Mouse (Mus musculus) lung, embryonic 15.5 days (tissue): ENCODE results near the gene Esyt3. TPM values are rescaled to one million over a fixed set of nuclear protein-coding genes. Genes with fewer than 3 reads are reported as not detected.

Experiments used
- ATAC-seq: fragments of 200-750 bp; cut with Nextera tagmentation; 2 replicates; pipeline ENCODE4 v1.8.0; 2017; ENCODE audit warnings: moderate number of reproducible peaks, borderline replicate concordance; ENCODE audit not compliant: low FRiP score, low TSS enrichment; ENCODE audit errors: extremely low read depth
- H3K27ac ChIP-seq: fragments of 300-500 bp; sonication (generic); 2 replicates; pipeline ENCODE4 v1.5.1; 2015; ENCODE audit warnings: moderate library complexity, mild to moderate bottlenecking, inconsistent platforms
- H3K27me3 ChIP-seq: fragments of 300-500 bp; sonication (generic); 2 replicates; pipeline ENCODE4 v1.6.1; 2015; ENCODE audit warnings: inconsistent platforms
- H3K36me3 ChIP-seq: fragments of 300-500 bp; sonication (generic); 2 replicates; pipeline ENCODE4 v1.6.1; 2015; ENCODE audit warnings: inconsistent platforms
- H3K4me1 ChIP-seq: fragments of 300-500 bp; sonication (generic); 2 replicates; pipeline ENCODE4 v1.6.1; 2015; ENCODE audit warnings: inconsistent platforms
- H3K4me2 ChIP-seq: fragments of 300-500 bp; sonication (generic); 2 replicates; pipeline ENCODE4 v1.6.1; 2015; ENCODE audit warnings: inconsistent platforms, mild to moderate bottlenecking, moderate library complexity
- H3K4me3 ChIP-seq: fragments of 300-500 bp; sonication (generic); 2 replicates; pipeline ENCODE4 v1.5.1; 2015; ENCODE audit warnings: mild to moderate bottlenecking, inconsistent platforms
- H3K9ac ChIP-seq: fragments of 300-500 bp; sonication (generic); 2 replicates; pipeline ENCODE4 v1.6.1; 2015; ENCODE audit warnings: inconsistent platforms
- H3K9me3 ChIP-seq: fragments of 300-500 bp; sonication (generic); 2 replicates; pipeline ENCODE4 v1.6.1; 2016; ENCODE audit warnings: inconsistent platforms
- WGBS: fragments of 180-500 bp; shearing (Covaris S2); methylation state at CpG from one replicate; pipeline ENCODE4 v1.1.7; 2015; 5-methylcytosine and 5-hydroxymethylcytosine counted together
- polyA plus RNA-seq: library from polyadenylated mRNA; unstranded; fragments of >200 nt; fragmentation: Nextera tagmentation; extraction: Ambion mirVana; gene quantifications from 2 replicates; pipeline ENCODE4 v1.2.1, GENCODE M21; 2015

The Esyt3 gene
- polyA plus RNA-seq, 1 experiment from 2014 or later = 0.98 TPM

GRCm38 (mm10) chr9:99353390-99353789, 5.0 kb downstream of the Esyt3 start:
- H3K9me3 ChIP-seq = no peaks in the 10 kb centered on the region
- H3K4me2 ChIP-seq = no peak overlapping the region
- no peak for ATAC-seq
- WGBS = 58% methylated on average over 6 of the region's 6 CpGs
- no peak overlapping the region for H3K4me3 ChIP-seq
- H3K9ac ChIP-seq = no peak overlapping the region
- peaks cover 34% of the 10 kb centered on the region for H3K27me3 ChIP-seq
- no peaks in the 10 kb centered on the region for H3K36me3 ChIP-seq
- no peak overlapping the region for H3K27ac ChIP-seq
- H3K4me1 ChIP-seq = peaks cover 10% of the 10 kb centered on the region

- no peak overlapping the region for H3K9ac ChIP-seq
- H3K4me3 ChIP-seq = no peak overlapping the region
- peaks cover 6% of the 10 kb centered on the region for H3K4me1 ChIP-seq
- peaks cover 29% of the 10 kb centered on the region for H3K27me3 ChIP-seq
- no peak overlapping the region for H3K27ac ChIP-seq
- H3K36me3 ChIP-seq = no peaks in the 10 kb centered on the region
- no peak for ATAC-seq
- no peak overlapping the region for H3K4me2 ChIP-seq
- H3K9me3 ChIP-seq = no peaks in the 10 kb centered on the region
- WGBS = 62% methylated on average over 4 of the region's 4 CpGs
These were observed 5.4 kb downstream of the Esyt3 start for GRCm38 (mm10) chr9:99352964-99353363.

GRCm38 (mm10) chr9:99345351-99345792, 13.0 kb downstream of the Esyt3 start:
- ATAC-seq = no peak
- peaks cover 3% of the 10 kb centered on the region; the same call in 1 of the 2 replicates for H3K4me1 ChIP-seq
- no peaks in the 10 kb centered on the region for H3K36me3 ChIP-seq
- no peaks in the 10 kb centered on the region for H3K9me3 ChIP-seq
- no peak overlapping the region for H3K4me2 ChIP-seq
- H3K9ac ChIP-seq = no peak overlapping the region
- H3K27ac ChIP-seq = no peak overlapping the region
- no peaks in the 10 kb centered on the region for H3K27me3 ChIP-seq
- 27% methylated on average over 4 of the region's 4 CpGs for WGBS
- H3K4me3 ChIP-seq = no peak overlapping the region

GRCm38 (mm10) chr9:99341600-99341999, 16.8 kb downstream of the Esyt3 start:
- H3K27ac ChIP-seq = no peak overlapping the region
- no peaks in the 10 kb centered on the region for H3K36me3 ChIP-seq
- no peaks in the 10 kb centered on the region for H3K27me3 ChIP-seq
- WGBS = 23% methylated on average over 3 of the region's 3 CpGs
- no peak overlapping the region for H3K4me2 ChIP-seq
- no peak overlapping the region for H3K4me3 ChIP-seq
- H3K9me3 ChIP-seq = no peaks in the 10 kb centered on the region
- no peak for ATAC-seq
- peaks cover 3% of the 10 kb centered on the region; the same call in 1 of the 2 replicates for H3K4me1 ChIP-seq
- no peak overlapping the region for H3K9ac ChIP-seq

- Histone ChIP-seq H3K4me1 (0 out of 2 replicates have a peak, but pooled peaks cover under 1% of the 10 kb centered on the region), H3K27me3 (no peaks in the 10 kb centered on the region), H3K4me3 (no peak overlapping the region), H3K4me2 (no peak overlapping the region), H3K36me3 (no peaks in the 10 kb centered on the region), H3K9ac (no peak overlapping the region), H3K27ac (no peak overlapping the region), H3K9me3 (no peaks in the 10 kb centered on the region)
- no peak for ATAC-seq
- WGBS = 77% methylated on average over 12 of the region's 12 CpGs
These were observed 18.2 kb downstream of the Esyt3 start for GRCm38 (mm10) chr9:99340126-99340525.

GRCm38 (mm10) chr9:99339182-99339581, 19.2 kb downstream of the Esyt3 start:
- H3K9me3 ChIP-seq = no peaks in the 10 kb centered on the region
- H3K9ac ChIP-seq = no peak overlapping the region
- no peaks in the 10 kb centered on the region for H3K4me1 ChIP-seq
- H3K36me3 ChIP-seq = no peaks in the 10 kb centered on the region
- H3K4me3 ChIP-seq = no peak overlapping the region
- H3K27me3 ChIP-seq = no peaks in the 10 kb centered on the region
- WGBS = 79% methylated on average over 1 of the region's 1 CpGs
- ATAC-seq = no peak
- no peak overlapping the region for H3K27ac ChIP-seq
- no peak overlapping the region for H3K4me2 ChIP-seq

- ATAC-seq = no peak
- no peak overlapping the region for H3K4me2 ChIP-seq
These were observed 20.1 kb downstream of the Esyt3 start for GRCm38 (mm10) chr9:99338293-99338692.

GRCm38 (mm10) chr9:99336538-99336937, 21.8 kb downstream of the Esyt3 start:
- H3K4me1 ChIP-seq = no peaks in the 10 kb centered on the region
- H3K27ac ChIP-seq = no peak overlapping the region
- no peak for ATAC-seq
- WGBS = 74% methylated on average over 4 of the region's 4 CpGs
- no peak overlapping the region for H3K4me2 ChIP-seq
- H3K9ac ChIP-seq = no peak overlapping the region
- no peaks in the 10 kb centered on the region for H3K27me3 ChIP-seq
- no peaks in the 10 kb centered on the region for H3K36me3 ChIP-seq
- H3K9me3 ChIP-seq = no peaks in the 10 kb centered on the region
- H3K4me3 ChIP-seq = no peak overlapping the region

More at GRCm38 (mm10) chr9:99338293-99338692, 20.1 kb downstream of the Esyt3 start:
- no peaks in the 10 kb centered on the region for H3K27me3 ChIP-seq
- H3K27ac ChIP-seq = no peak overlapping the region
- H3K4me3 ChIP-seq = no peak overlapping the region
- WGBS = 100% methylated on average over 1 of the region's 1 CpGs
- no peak overlapping the region for H3K9ac ChIP-seq
- no peaks in the 10 kb centered on the region for H3K4me1 ChIP-seq
- H3K36me3 ChIP-seq = no peaks in the 10 kb centered on the region
- H3K9me3 ChIP-seq = no peaks in the 10 kb centered on the region

- 30% methylated on average over 4 of the region's 4 CpGs for WGBS
- no peak for ATAC-seq
- no peak overlapping the region for H3K27ac ChIP-seq
- H3K9ac ChIP-seq = no peak overlapping the region
- no peak overlapping the region for H3K4me2 ChIP-seq
- H3K36me3 ChIP-seq = no peaks in the 10 kb centered on the region
- H3K4me1 ChIP-seq = 0 out of 2 replicates have a peak, but pooled peaks cover 17% of the 10 kb centered on the region
- H3K4me3 ChIP-seq = no peak overlapping the region
- H3K9me3 ChIP-seq = no peaks in the 10 kb centered on the region
- no peaks in the 10 kb centered on the region for H3K27me3 ChIP-seq
These were observed 31.5 kb downstream of the Esyt3 start for GRCm38 (mm10) chr9:99326881-99327280.

GRCm38 (mm10) chr9:99325961-99326360, 32.4 kb downstream of the Esyt3 start:
- no peak overlapping the region for H3K4me3 ChIP-seq
- no peaks in the 10 kb centered on the region for H3K27me3 ChIP-seq
- H3K4me2 ChIP-seq = no peak overlapping the region
- H3K4me1 ChIP-seq = 0 out of 2 replicates have a peak, but pooled peaks cover 17% of the 10 kb centered on the region
- H3K9me3 ChIP-seq = no peaks in the 10 kb centered on the region
- H3K36me3 ChIP-seq = no peaks in the 10 kb centered on the region
- no peak overlapping the region for H3K27ac ChIP-seq
- H3K9ac ChIP-seq = no peak overlapping the region
- WGBS = 73% methylated on average over 4 of the region's 4 CpGs
- no peak for ATAC-seq

GRCm38 (mm10) chr9:99325208-99325929, 33.0 kb downstream of the Esyt3 start:
- H3K9ac ChIP-seq = no peak overlapping the region
- no peak overlapping the region; the same call in 1 of the 2 replicates for H3K27ac ChIP-seq
- H3K36me3 ChIP-seq = no peaks in the 10 kb centered on the region
- 0 out of 2 replicates have a peak, but pooled peaks cover 17% of the 10 kb centered on the region for H3K4me1 ChIP-seq
- H3K27me3 ChIP-seq = no peaks in the 10 kb centered on the region
- peak; percentile 48; the same call in 1 of the 2 replicates for ATAC-seq
- WGBS = 58% methylated on average over 7 of the region's 7 CpGs
- H3K4me2 ChIP-seq = no peak overlapping the region
- H3K9me3 ChIP-seq = no peaks in the 10 kb centered on the region
- H3K4me3 ChIP-seq = no peak overlapping the region

GRCm38 (mm10) chr9:99320006-99320405, 38.4 kb downstream of the Esyt3 start:
- no peak overlapping the region for H3K4me2 ChIP-seq
- H3K9ac ChIP-seq = no peak overlapping the region
- no peak overlapping the region for H3K4me3 ChIP-seq
- no peaks in the 10 kb centered on the region for H3K36me3 ChIP-seq
- no peak overlapping the region for H3K27ac ChIP-seq
- H3K9me3 ChIP-seq = no peaks in the 10 kb centered on the region
- no peaks in the 10 kb centered on the region for H3K27me3 ChIP-seq
- WGBS = 56% methylated on average over 8 of the region's 8 CpGs
- ATAC-seq = no peak
- 0 out of 2 replicates have a peak, but pooled peaks cover under 1% of the 10 kb centered on the region for H3K4me1 ChIP-seq
